Mouse (Mus musculus): Measurements from ENCODE around the gene Wnk1.

DNA sequence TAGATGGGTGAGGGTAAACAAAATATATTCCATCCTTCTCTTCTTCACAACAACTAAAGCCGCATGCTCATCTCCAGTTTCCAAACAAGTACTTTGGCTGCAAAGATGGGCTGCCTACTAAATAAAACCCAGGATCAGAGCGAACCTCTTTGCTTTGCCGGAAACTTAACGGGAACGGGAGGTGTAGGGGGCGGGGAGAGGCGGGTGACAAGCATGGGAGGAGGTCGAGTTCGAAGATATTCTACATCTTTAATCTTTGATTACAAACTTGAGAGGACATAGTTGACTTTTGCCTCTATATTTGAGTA, 738 bp upstream of the Wnk1 start:
- TF ChIP-seq CTCF (IDR thresholded peaks at IDR 0.05; ENCODE audit: low read depth, low read length): no peak
- TF ChIP-seq POLR2A (IDR thresholded peaks at IDR 0.05; ENCODE audit: extremely low read depth, insufficient read depth, low read length): no peak
